In the genomic region with DNA sequence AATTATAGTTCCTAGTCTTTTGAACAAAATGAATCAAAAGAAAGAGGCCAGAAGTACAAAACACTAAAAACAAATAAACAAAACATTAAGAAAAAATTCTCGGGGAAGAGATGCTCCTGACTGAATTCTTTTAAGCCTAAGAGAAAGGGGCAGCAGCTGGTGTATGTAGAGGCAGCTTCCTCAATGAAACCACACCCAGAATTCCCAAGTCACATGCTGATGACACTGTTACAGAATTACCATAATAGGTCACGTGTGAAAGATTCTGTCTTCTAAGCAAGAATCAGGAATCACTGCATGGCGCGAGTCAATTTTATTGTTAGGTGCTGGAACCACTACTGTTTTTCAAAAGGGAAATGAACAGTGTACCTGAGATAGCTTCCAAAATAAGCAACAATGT, we compare ENCODE assay signal across 26 mouse cellular contexts.
A peak's percentile ranks its signal among the peaks of the same experiment; 100 is the strongest.
DNase-seq lines count a peak whose midpoint lies in the region; ATAC-seq and TF ChIP-seq lines count a peak whose summit lies in the region.
"Had no signal": no experiment of that assay in that cellular context is flagged by ENCODE, and none has a peak within 500 bp of the region (broad histone marks: within the 10 kb centered on the region; RNA-seq: fewer than 3 reads in every experiment).

No protein-coding gene starts in this region.

- no peak for TF ChIP-seq POLR2A in liver, adult 2 months (IDR thresholded peaks at IDR 0.05; ENCODE audit: extremely low read depth, insufficient read depth, low read length)

- ATAC-seq in hindbrain, embryonic 14.5 days (ENCODE audit: low FRiP score): no peak
- ATAC-seq: forebrain, embryonic 14.5 days; forebrain, postnatal 0 days had no signal

- no peaks in the 10 kb centered on the region for H3K9me3 ChIP-seq in hindbrain, embryonic 14.5 days (ENCODE audit: control insufficient read depth, low read length)
- H3K9me3 ChIP-seq: embryonic facial prominence, embryonic 12.5 days; embryonic facial prominence, embryonic 15.5 days; heart, embryonic 10.5 days; heart, embryonic 13.5 days; hindbrain, embryonic 15.5 days had no signal

- H3K9ac ChIP-seq in liver, adult 2 months (ENCODE audit: low read depth, low read length): no peak overlapping the region
- no peak overlapping the region for H3K9ac ChIP-seq in hindbrain, embryonic 14.5 days
- H3K9ac ChIP-seq: embryonic facial prominence, embryonic 12.5 days; embryonic facial prominence, embryonic 15.5 days; forebrain, postnatal 0 days; heart, embryonic 13.5 days; hindbrain, embryonic 15.5 days had no signal

- no peak for TF ChIP-seq CTCF in gastrocnemius, adult 2 months (IDR thresholded peaks at IDR 0.05)
- no peak for TF ChIP-seq CTCF in liver, adult 2 months (IDR thresholded peaks at IDR 0.05; ENCODE audit: low read depth, low read length)

- H3K27me3 ChIP-seq in liver, adult 2 months (ENCODE audit: control insufficient read depth, insufficient read depth, low read length): no peaks in the 10 kb centered on the region
- H3K27me3 ChIP-seq in hindbrain, embryonic 14.5 days (ENCODE audit: control insufficient read depth, insufficient read depth, low read length): no peaks in the 10 kb centered on the region
- H3K27me3 ChIP-seq: CH12.LX; embryonic facial prominence, embryonic 12.5 days; embryonic facial prominence, embryonic 15.5 days; heart, embryonic 13.5 days; hindbrain, embryonic 15.5 days had no signal

- peaks cover 4% of the 10 kb centered on the region; the same call in 1 of the 2 replicates for H3K36me3 ChIP-seq in liver, adult 2 months (ENCODE audit: control insufficient read depth, insufficient read depth, low read length)
- H3K36me3 ChIP-seq in hindbrain, embryonic 14.5 days (replicated peaks; ENCODE audit: control insufficient read depth, insufficient read depth): no peaks in the 10 kb centered on the region
- H3K36me3 ChIP-seq: embryonic facial prominence, embryonic 12.5 days; embryonic facial prominence, embryonic 15.5 days; heart, embryonic 10.5 days; hindbrain, embryonic 15.5 days had no signal

- no peak overlapping the region for H3K4me3 ChIP-seq in gastrocnemius, adult 2 months
- no peak overlapping the region for H3K4me3 ChIP-seq in liver, adult 2 months (ENCODE audit: insufficient read depth, low read depth, low read length)
- no peak overlapping the region for H3K4me3 ChIP-seq in hindbrain, embryonic 14.5 days (replicated peaks; ENCODE audit: low read length)
- H3K4me3 ChIP-seq: embryonic facial prominence, embryonic 12.5 days; embryonic facial prominence, embryonic 15.5 days; heart, adult 2 months; heart, embryonic 10.5 days; heart, embryonic 13.5 days; hindbrain, embryonic 15.5 days had no signal

- intact Hi-C loops in gastrocnemius, adult 2 months (cut with DNase I): no loop called here
- intact Hi-C loops in gastrocnemius, postnatal 14 days (cut with DNase I; ENCODE audit: low total_unique reads): no loop called here

- H3K4me1 ChIP-seq in liver, adult 2 months (ENCODE audit: control insufficient read depth, insufficient read depth, low read length): no peaks in the 10 kb centered on the region; the same call in 1 of the 2 replicates
- H3K4me1 ChIP-seq in hindbrain, embryonic 14.5 days (replicated peaks; ENCODE audit: control insufficient read depth, insufficient read depth, low read length): 0 out of 2 replicates have a peak, but pooled peaks cover 6% of the 10 kb centered on the region
- H3K4me1 ChIP-seq: embryonic facial prominence, embryonic 12.5 days had no signal

- H3K4me2 ChIP-seq in hindbrain, embryonic 14.5 days (replicated peaks): no peak overlapping the region
- H3K4me2 ChIP-seq: embryonic facial prominence, embryonic 12.5 days; embryonic facial prominence, embryonic 15.5 days; heart, embryonic 13.5 days; hindbrain, embryonic 15.5 days had no signal

- H3K27ac ChIP-seq in gastrocnemius, adult 2 months: peak overlapping the region; percentile 63; the same call in 1 of the 2 replicates
- no peak overlapping the region for H3K27ac ChIP-seq in liver, adult 2 months (replicated peaks; ENCODE audit: insufficient read depth, low read depth, low read length)
- H3K27ac ChIP-seq in hindbrain, embryonic 14.5 days: no peak overlapping the region
- H3K27ac ChIP-seq: embryonic facial prominence, embryonic 12.5 days; embryonic facial prominence, embryonic 15.5 days; heart, adult 2 months; heart, embryonic 10.5 days; heart, embryonic 13.5 days; hindbrain, embryonic 15.5 days had no signal

- no peak for DNase-seq in gastrocnemius, adult 2 months
- DNase-seq in gastrocnemius, postnatal 14 days: no peak
- peak; percentile 48 for DNase-seq in liver, adult 2 months (ENCODE audit: extremely low read depth, low read depth, low spot score)
- DNase-seq in liver (no peak), ZHBTc4 (ENCODE audit: low read depth, low spot score) (peak; percentile 66)
- no peak for DNase-seq in urinary bladder, adult 2 months (ENCODE audit: low spot score)
- DNase-seq in hindbrain, embryonic 14.5 days (ENCODE audit: low spot score): no peak
- DNase-seq: adrenal gland, adult 2 months; adrenal gland, postnatal 14 days; B cell, adult 2 months; cerebellum, adult 11 months; cerebellum, adult 2 months; cerebellum, adult 9-11 months; cerebellum, postnatal 25 days; forebrain, postnatal 0 days; gastrocnemius, postnatal 36 days; heart, adult 2 months; heart, postnatal 14 days; heart, postnatal 4 days had no signal

- peaks cover 28% of the 10 kb centered on the region; the same call in 1 of the 2 replicates for H3K79me2 ChIP-seq in liver, adult 2 months (ENCODE audit: control insufficient read depth, insufficient read depth, low read length)

- 37% methylated on average over 4 of the region's 4 CpGs for WGBS in liver, adult 2 months
- 67% methylated on average over 4 of the region's 4 CpGs for WGBS in hindbrain, embryonic 14.5 days

Comparison
In these comparisons a context has a peak if more than half of its experiments do, and no peak if none do; other contexts are left out.
1. DNase-seq: peak in liver, adult 2 months (single experiment) and ZHBTc4 (single experiment); none in gastrocnemius, adult 2 months (single experiment), gastrocnemius, postnatal 14 days (single experiment), liver (single experiment), urinary bladder, adult 2 months (single experiment) and hindbrain, embryonic 14.5 days (single experiment).